Mouse (Mus musculus): ENCODE measurements around the gene Pik3cg.
"Not testable (repeated sequence)": the region's sequence is repeated elsewhere in the genome, so short reads cannot be mapped to it uniquely, and the experiment has no call there.

Gene Pik3cg

GRCm38 (mm10) chr12:32207948-32208891 lies at the start of gene Pik3cg:
Pik3cg (minus strand) TSS chr12:32208659.
- DNase-seq (ENCODE audit: inconsistent age in 2 of 2, low spot score in 1 of 2) = peak in 1 of 2 experiments; percentile 33

GRCm38 (mm10) chr12:32248483-32248882 lies 40.0 kb upstream of the Pik3cg start:
- no peak for DNase-seq (ENCODE audit: inconsistent age in 2 of 2, low spot score in 1 of 2)

- peak in 1 of 2 experiments; percentile 71 for DNase-seq (ENCODE audit: inconsistent age in 2 of 2, low spot score in 1 of 2)
Observed at GRCm38 (mm10) chr12:32245566-32246233, 37.2 kb upstream of the Pik3cg start.

DNA sequence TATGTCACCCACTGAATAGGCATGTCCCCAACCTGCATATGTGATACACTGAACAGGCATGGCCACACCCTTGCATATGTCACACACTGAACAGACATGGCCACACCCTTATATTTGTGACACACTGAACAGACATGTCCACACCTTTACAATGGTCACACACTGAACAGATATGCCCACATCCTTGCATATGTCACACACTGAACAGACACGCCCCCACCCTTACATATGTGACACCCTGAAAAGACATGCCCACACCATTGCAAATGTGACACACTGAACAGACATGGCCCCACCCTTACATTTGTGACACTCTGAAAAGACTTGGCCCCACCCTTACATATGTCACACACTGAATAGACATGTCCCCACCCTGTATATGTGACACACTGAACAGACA lies 35.1 kb upstream of the Pik3cg start:
- DNase-seq (ENCODE audit: inconsistent age in 2 of 2, low spot score in 1 of 2) = no peak

GRCm38 (mm10) chr12:32239134-32239533 lies 30.7 kb upstream of the Pik3cg start:
- DNase-seq (ENCODE audit: inconsistent age in 2 of 2, low spot score in 1 of 2) = not testable (repeated sequence)

- no peak for DNase-seq (ENCODE audit: inconsistent age in 2 of 2, low spot score in 1 of 2)
Observed at GRCm38 (mm10) chr12:32238433-32238832, 30.0 kb upstream of the Pik3cg start.

DNA sequence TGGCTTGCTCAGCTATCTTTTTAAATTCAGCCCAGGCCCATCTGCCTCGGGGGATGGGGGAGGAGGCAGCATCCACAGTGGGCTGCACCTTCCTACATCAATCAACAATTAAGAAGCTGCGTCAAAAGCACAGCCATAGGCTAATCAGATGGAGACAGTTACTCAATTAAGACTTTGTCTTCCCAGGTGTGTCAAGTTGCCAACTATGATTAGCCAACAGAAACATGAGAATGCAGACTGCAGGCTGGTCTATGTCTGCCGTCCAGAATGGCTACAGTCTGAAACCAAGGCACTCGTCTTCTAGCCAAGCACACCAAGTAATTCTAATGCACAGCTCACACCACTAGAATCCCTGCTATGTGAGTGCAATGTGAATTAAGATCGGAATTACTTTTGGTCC lies 29.4 kb upstream of the Pik3cg start:
- DNase-seq (ENCODE audit: inconsistent age in 2 of 2, low spot score in 1 of 2) = no peak

DNA sequence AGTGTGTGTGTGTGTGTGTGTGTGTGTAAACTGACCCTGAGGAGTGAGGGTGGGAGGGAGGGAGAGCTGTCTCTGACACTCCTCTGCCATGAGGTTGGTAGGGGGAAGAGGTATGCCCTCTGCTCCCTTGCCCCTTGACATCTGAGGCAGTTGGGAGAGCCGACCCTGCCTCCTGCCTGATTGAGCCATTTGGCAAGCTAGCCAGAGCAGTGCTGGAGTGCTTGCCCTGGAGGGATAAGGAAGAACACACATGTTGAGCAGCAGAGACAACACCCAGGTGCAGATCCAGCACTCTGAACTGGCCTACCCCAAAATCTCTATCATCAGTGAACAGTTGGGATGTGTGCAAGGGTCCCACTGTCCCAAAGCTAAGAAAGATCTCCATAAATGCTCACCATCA lies 28.7 kb upstream of the Pik3cg start:
- DNase-seq (ENCODE audit: inconsistent age in 2 of 2, low spot score in 1 of 2) = no peak

DNA sequence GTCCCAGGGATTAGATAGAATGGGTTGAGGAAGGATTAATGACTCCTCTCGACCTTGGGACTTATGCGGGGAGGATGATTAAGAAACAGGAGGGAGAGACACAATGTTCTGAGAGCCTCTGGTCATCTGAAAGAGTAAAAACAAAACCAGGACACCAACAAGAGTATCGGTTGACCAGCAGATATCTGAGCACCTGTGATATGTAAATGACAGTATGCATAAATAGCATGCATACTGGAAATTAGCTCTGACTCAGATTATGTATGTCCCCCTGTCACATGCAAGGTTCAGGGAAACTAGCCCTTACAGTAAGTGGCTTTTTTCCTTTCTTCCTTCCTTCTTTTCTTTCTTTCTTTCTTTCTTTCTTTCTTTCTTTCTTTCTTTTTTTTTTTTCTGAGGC lies 28.0 kb upstream of the Pik3cg start:
- DNase-seq (ENCODE audit: inconsistent age in 2 of 2, low spot score in 1 of 2) = no peak

- no peak for DNase-seq (ENCODE audit: inconsistent age in 2 of 2, low spot score in 1 of 2)
Observed at GRCm38 (mm10) chr12:32233871-32234270, 25.4 kb upstream of the Pik3cg start.

DNA sequence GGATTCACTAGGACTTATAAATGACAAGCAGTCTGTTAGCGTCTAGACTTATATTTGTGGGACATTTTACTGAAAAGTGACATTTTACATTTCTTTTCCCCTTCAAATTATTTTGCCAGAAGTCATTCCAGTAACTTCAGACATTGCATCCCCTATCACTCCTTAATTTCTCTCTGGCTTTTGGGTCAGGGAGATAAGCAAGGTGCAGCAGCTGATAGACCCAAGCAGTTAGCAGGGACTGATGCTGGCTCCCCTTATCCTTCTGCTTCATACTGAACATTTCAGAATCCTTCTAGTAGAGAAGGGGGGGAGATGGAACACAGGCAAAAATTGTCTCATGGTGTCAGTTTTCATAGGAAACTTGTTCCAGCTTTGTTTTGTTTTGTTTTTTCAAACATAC lies 22.9 kb upstream of the Pik3cg start:
- DNase-seq (ENCODE audit: inconsistent age in 2 of 2, low spot score in 1 of 2) = no peak

- DNase-seq (ENCODE audit: inconsistent age in 2 of 2, low spot score in 1 of 2) = no peak
Observed at GRCm38 (mm10) chr12:32223629-32224028, 15.2 kb upstream of the Pik3cg start.

DNA sequence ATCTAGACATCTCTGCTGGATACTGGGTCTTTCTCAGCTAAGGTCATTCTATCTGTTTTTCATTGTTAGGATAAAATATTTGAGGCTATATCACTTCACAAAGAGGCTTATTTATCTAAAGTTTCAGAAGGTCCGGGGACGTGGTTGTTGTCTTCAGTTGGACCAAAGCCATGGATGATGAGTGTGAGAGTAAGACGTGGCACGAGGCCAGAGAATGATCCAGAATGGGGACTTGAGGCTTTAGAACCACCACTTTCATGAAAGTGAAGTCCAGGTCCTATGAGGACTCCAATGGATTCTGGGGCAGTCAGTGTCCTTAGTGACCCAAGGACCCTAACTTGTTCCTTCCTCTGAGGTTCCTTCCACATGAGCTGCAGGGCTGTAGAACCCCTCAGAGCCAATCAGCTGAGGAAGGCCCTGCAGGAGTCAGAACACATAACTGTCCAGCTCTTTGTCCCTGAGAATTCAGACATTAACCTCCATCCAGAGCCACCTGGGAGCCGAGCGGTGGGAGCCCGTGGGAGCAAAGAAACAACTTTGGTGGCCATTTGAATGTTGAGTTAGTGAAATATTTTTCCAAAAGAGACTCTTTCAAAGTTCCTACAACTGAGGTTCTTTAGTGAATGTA lies 14.4 kb upstream of the Pik3cg start:
- no peak for DNase-seq (ENCODE audit: inconsistent age in 2 of 2, low spot score in 1 of 2)

GRCm38 (mm10) chr12:32220387-32220786 lies 11.9 kb upstream of the Pik3cg start:
- DNase-seq (ENCODE audit: inconsistent age in 2 of 2, low spot score in 1 of 2) = no peak

DNA sequence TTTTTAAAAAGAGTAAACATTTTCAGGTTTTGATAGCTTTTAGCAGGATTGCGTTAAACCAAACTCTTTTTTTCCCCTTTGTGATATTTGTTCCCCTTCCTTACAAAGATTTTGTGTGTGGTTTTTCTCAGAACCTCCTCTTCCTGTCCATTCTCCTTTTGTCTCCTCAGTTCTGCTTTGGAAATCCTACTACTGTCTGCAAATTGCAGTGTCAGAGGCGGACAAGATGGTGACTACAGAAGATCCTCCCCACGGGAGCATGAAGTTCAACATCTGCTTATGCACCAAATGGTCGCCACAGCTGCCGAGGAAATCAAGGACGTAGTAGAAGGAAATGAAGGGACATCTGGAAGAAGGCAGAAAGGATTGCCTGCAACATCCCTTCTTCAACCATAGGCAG lies 6.7 kb upstream of the Pik3cg start:
- DNase-seq (ENCODE audit: inconsistent age in 2 of 2, low spot score in 1 of 2) = no peak

- no peak for DNase-seq (ENCODE audit: inconsistent age in 2 of 2, low spot score in 1 of 2)
Observed at GRCm38 (mm10) chr12:32212702-32213101, 4.2 kb upstream of the Pik3cg start.

DNA sequence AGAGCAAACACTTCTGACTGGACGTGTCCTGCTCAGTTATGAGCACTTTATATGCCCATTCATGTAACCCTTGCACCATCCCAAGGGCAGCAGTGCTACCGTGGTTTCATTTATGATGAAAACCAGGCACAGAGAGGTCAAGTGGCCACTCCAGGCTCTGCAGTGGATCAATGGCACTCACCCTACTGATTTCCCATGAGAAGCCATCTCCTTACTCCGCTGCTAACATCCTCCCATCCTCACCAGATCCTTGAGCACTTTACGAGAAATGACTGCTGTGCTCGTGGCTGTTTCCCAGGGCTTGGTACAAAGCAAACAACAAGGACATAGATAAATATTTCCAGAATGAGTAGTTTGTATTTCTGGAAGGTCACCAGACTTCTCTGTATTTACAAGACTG lies 3.7 kb upstream of the Pik3cg start:
- peak; percentile 22 to 80 for DNase-seq (ENCODE audit: inconsistent age in 2 of 2, low spot score in 1 of 2)

GRCm38 (mm10) chr12:32211257-32211656 lies 2.8 kb upstream of the Pik3cg start:
- no peak for DNase-seq (ENCODE audit: inconsistent age in 2 of 2, low spot score in 1 of 2)

DNA sequence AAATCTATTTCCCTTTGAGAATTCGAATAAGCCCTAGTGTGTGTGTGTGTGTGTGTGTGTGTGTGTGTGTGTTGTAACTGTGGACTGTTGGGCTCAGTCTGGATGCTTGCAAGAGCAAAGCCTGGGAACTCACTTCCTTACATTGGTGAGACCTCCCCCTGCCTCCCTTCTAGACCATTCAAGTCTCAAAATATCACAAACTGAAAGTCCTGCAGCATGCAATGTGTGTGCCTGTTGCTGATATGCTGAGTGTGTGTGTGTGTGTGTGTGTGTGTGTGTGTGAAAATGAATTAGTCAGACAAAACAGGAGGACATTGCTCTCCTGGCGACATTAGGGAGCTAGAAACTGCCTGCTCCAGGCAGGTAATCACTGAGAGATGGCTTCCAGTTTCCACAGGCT lies 492 bp upstream of the Pik3cg start:
- no peak for DNase-seq (ENCODE audit: inconsistent age in 2 of 2, low spot score in 1 of 2)

- no peak for DNase-seq (ENCODE audit: inconsistent age in 2 of 2, low spot score in 1 of 2)
Observed at GRCm38 (mm10) chr12:32207141-32207540, 1.3 kb downstream of the Pik3cg start.

- DNase-seq (ENCODE audit: inconsistent age in 2 of 2, low spot score in 1 of 2) = no peak
Observed at GRCm38 (mm10) chr12:32203695-32204094, 4.8 kb downstream of the Pik3cg start.

- DNase-seq (ENCODE audit: inconsistent age in 2 of 2, low spot score in 1 of 2) = no peak
Observed at GRCm38 (mm10) chr12:32202583-32202982, 5.9 kb downstream of the Pik3cg start.
